Mouse (Mus musculus) cerebral cortex, adult 2 months (tissue): ENCODE results near the gene Defb43.

ENCODE experiments used
- WGBS: fragments of 180-500 bp; shearing (Covaris S2); methylation state at CpG from one replicate; pipeline ENCODE4 v1.1.7; 2018; 5-methylcytosine and 5-hydroxymethylcytosine counted together

Gene Defb43

GRCm38 (mm10) chr14:63066630-63067310 is 55.2 kb downstream of the Defb43 start:
- WGBS = 18% methylated on average over 16 of the region's 16 CpGs
